Mouse (Mus musculus) forebrain, embryonic 16.5 days (tissue): ENCODE results near the gene Arid5b. TPM values are rescaled to one million over a fixed set of nuclear protein-coding genes. Genes with fewer than 3 reads are reported as not detected.

ENCODE experiments used
- ATAC-seq: fragments of 200-750 bp; cut with Nextera tagmentation; 2 replicates; pipeline ENCODE4 v1.8.0; 2017; ENCODE audit warnings: mild to moderate bottlenecking, moderate library complexity
- H3K27ac ChIP-seq: fragments of 300-500 bp; sonication (generic); 2 replicates; pipeline ENCODE4 v1.5.1; 2014; ENCODE audit warnings: low read length, control low read depth
- H3K27me3 ChIP-seq: fragments of 300-500 bp; sonication (generic); replicated peaks from 2 replicates; pipeline ENCODE4 v1.6.1; 2014; ENCODE audit warnings: low read length; ENCODE audit not compliant: control insufficient read depth, insufficient read depth
- H3K36me3 ChIP-seq: fragments of 300-500 bp; sonication (generic); 2 replicates; pipeline ENCODE4 v1.6.1; 2014; ENCODE audit not compliant: control insufficient read depth, insufficient read depth
- H3K4me1 ChIP-seq: fragments of 300-500 bp; sonication (generic); replicated peaks from 2 replicates; pipeline ENCODE4 v1.6.1; 2014; ENCODE audit warnings: low read length; ENCODE audit not compliant: control insufficient read depth, insufficient read depth
- H3K4me2 ChIP-seq: fragments of 300-500 bp; sonication (generic); 2 replicates; pipeline ENCODE4 v1.6.1; 2014; ENCODE audit warnings: mild to moderate bottlenecking, low read length, control low read depth
- H3K4me3 ChIP-seq: fragments of 300-500 bp; sonication (generic); replicated peaks from 2 replicates; pipeline ENCODE4 v1.5.1; 2014; ENCODE audit warnings: mild to moderate bottlenecking, low read length, control low read depth
- H3K9ac ChIP-seq: fragments of 300-500 bp; sonication (generic); replicated peaks from 2 replicates; pipeline ENCODE4 v1.6.1; 2014; ENCODE audit warnings: low read depth, low read length, control low read depth
- H3K9me3 ChIP-seq: fragments of 300-500 bp; sonication (generic); 2 replicates; pipeline ENCODE4 v1.6.1; 2016; ENCODE audit warnings: low read length; ENCODE audit not compliant: control insufficient read depth
- WGBS: fragments of 180-500 bp; shearing (Covaris S2); extraction: QIAGEN DNeasy Blood & Tissue Kit; methylation state at CpG from one replicate; pipeline ENCODE4 v1.1.7; 2014; 5-methylcytosine and 5-hydroxymethylcytosine counted together
- polyA plus RNA-seq: library from polyadenylated mRNA; unstranded; fragments of >200 nt; fragmentation: Nextera tagmentation; extraction: Ambion mirVana; gene quantifications from 2 replicates; pipeline ENCODE4 v1.2.1, GENCODE M21; 2015

Arid5b gene
- polyA plus RNA-seq, 1 experiment from 2014 or later, result 14.7 TPM

DNA sequence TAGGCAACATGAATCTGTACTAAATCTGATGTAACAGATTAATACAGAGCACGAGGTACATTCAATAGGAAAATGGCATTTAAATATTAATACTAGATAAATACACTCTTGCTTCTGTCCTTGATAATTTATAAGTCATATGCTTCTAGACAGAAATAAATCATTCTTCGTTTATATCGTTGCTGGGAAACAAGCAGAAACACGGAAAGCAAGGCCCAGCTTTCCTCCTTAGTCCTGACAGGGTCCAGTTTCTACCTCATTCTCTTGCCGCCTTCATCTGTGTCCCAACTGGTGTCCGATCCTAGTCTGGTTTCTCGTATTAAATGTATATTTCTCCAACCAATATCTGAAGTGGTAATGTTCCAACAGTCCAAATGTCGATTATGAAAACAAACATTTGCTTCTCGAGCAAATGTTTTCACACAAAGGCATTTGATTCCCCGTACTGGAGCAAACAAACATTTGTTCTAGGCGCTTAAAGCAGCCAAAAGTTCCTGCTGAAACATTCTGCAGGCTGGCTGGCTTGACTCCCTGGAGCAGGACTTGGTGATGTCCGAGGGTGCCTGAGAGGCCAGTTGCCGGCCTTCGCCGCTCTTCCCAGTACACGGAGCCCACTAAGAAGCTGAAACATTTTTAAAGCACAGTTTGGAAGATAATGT, 217.8 kb downstream of the Arid5b start:
- 43% methylated on average over 16 of the region's 16 CpGs for WGBS
- Histone ChIP-seq H3K4me1 (peaks cover 15% of the 10 kb centered on the region), H3K4me2 (no peak overlapping the region), H3K9ac (no peak overlapping the region), H3K4me3 (no peak overlapping the region), H3K36me3 (no peaks in the 10 kb centered on the region), H3K27me3 (peaks cover 3% of the 10 kb centered on the region; the same call in 1 of the 2 replicates), H3K27ac (no peak overlapping the region), H3K9me3 (no peaks in the 10 kb centered on the region)
- no peak for ATAC-seq

DNA sequence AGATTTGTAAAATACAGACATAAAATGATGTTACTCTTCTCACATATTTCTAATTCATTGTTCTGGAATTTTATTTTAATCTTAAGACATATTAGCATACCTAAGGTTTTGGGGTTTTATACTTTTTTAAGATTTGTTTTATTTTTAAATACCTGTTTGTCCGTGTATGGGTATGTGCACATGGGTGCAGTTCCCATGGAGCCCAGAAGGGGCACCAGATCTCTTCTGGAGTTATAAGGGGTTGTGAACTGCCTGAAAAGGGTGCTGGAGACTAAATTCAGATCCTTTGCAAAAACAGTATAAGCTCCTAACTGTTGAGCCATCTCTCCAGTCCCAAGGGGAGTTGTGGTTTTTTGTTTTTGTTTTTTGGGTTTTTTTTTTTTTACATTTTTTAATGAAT, 220.2 kb downstream of the Arid5b start:
- no peak overlapping the region for H3K4me3 ChIP-seq
- no peak overlapping the region for H3K27ac ChIP-seq
- H3K27me3 ChIP-seq, result peaks cover 3% of the 10 kb centered on the region; the same call in 1 of the 2 replicates
- no peak for ATAC-seq
- peaks cover 5% of the 10 kb centered on the region for H3K4me1 ChIP-seq
- no peaks in the 10 kb centered on the region for H3K9me3 ChIP-seq
- no peaks in the 10 kb centered on the region for H3K36me3 ChIP-seq
- H3K4me2 ChIP-seq, result no peak overlapping the region
- H3K9ac ChIP-seq, result no peak overlapping the region
- WGBS, result 91% methylated on average over 1 of the region's 1 CpGs

DNA sequence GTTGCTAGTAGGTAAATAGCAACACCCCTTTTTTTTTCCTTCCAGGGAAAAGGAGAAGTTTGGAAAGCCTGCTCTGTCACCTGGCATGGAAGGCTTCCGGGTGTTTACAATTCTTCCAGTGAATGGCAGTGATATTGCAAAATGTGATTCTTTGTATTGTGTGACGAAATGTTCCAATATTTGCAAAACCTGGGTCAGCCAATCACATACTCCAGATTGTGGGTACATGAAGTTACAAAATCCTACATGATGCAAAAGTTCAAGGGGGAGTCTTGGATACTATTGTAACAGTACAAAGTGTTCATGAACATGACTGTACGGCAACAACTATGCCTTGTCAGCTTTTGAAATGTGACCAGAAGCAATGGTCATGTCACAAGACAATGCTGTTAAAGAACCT, 220.7 kb downstream of the Arid5b start:
- Histone ChIP-seq H3K4me3 (no peak overlapping the region), H3K9me3 (no peaks in the 10 kb centered on the region), H3K9ac (no peak overlapping the region), H3K27me3 (peaks cover 3% of the 10 kb centered on the region; the same call in 1 of the 2 replicates), H3K4me1 (peaks cover 5% of the 10 kb centered on the region), H3K27ac (no peak overlapping the region), H3K4me2 (no peak overlapping the region), H3K36me3 (no peaks in the 10 kb centered on the region)
- WGBS, result 95% methylated on average over 3 of the region's 3 CpGs
- ATAC-seq, result no peak

DNA sequence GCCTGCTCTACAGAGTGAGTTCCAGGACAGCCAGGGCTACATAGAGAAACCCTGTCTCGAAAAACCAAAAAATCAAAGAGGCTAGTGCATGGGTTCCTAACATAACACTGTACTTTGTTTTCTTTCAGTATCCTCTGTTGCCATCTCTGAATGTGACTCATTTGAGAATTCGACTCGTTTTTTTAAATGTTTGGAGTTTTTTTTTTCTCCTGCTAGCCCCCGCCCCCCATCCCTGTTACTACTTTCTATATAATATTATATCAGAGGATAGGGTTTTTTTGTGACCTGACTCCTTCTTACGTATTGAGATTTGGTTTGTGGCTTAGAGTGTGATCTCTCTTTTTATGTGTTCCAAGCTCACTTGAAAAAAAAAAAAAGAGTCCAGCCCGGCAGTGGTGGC, 223.8 kb downstream of the Arid5b start:
- Histone ChIP-seq H3K27me3 (no peaks in the 10 kb centered on the region), H3K4me2 (no peak overlapping the region), H3K9me3 (no peaks in the 10 kb centered on the region), H3K4me1 (no peaks in the 10 kb centered on the region), H3K4me3 (no peak overlapping the region), H3K27ac (no peak overlapping the region), H3K9ac (no peak overlapping the region), H3K36me3 (no peaks in the 10 kb centered on the region)
- ATAC-seq, result no peak
- WGBS, result 87% methylated on average over 6 of the region's 6 CpGs

DNA sequence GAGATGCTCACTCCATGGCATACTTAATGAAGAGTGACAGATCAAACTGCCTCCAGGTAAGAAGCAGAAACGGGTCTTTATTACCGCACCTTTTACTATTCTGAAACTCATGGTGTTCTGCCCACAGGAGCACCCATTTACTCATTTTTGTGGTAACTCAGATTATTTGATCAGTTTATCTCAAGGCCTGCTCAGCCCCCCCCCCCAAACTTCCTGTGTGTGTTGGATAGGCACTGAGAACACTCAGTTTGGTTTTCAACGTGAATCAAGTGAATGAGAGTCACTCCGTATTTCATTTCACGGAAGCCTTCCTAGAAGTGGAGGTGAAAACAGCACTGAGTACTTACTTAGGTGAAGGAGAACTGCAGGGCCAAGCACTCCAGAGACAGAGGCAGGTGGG, 224.4 kb downstream of the Arid5b start:
- Histone ChIP-seq H3K36me3 (no peaks in the 10 kb centered on the region), H3K27ac (no peak overlapping the region), H3K27me3 (no peaks in the 10 kb centered on the region), H3K4me3 (no peak overlapping the region), H3K4me2 (no peak overlapping the region), H3K9me3 (no peaks in the 10 kb centered on the region), H3K4me1 (no peaks in the 10 kb centered on the region), H3K9ac (no peak overlapping the region)
- ATAC-seq, result no peak
- WGBS, result 89% methylated on average over 5 of the region's 5 CpGs

DNA sequence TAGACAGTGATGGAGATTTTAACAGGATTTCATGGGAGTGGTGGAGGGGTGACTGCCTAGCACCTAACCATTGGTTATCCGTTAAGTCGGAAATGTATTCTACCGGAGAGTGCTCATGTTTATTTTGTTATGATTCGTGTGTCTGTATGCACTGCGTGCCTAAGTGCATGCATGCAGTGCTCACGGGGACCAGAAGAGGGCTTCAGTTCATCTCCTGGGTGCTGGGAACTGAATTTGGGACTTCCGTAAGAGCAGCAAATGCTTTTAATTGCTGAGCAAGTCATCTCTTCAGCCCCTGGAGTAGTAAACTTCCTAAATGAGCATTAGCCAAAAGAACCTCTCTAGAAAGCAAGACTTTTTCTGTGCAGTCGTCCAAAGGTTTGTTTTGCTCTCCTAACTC, 226.2 kb downstream of the Arid5b start:
- no peaks in the 10 kb centered on the region for H3K9me3 ChIP-seq
- H3K4me1 ChIP-seq, result no peaks in the 10 kb centered on the region
- ATAC-seq, result no peak
- no peak overlapping the region for H3K27ac ChIP-seq
- H3K27me3 ChIP-seq, result no peaks in the 10 kb centered on the region
- H3K4me2 ChIP-seq, result no peak overlapping the region
- WGBS, result 91% methylated on average over 8 of the region's 8 CpGs
- H3K9ac ChIP-seq, result no peak overlapping the region
- H3K36me3 ChIP-seq, result no peaks in the 10 kb centered on the region
- no peak overlapping the region for H3K4me3 ChIP-seq

DNA sequence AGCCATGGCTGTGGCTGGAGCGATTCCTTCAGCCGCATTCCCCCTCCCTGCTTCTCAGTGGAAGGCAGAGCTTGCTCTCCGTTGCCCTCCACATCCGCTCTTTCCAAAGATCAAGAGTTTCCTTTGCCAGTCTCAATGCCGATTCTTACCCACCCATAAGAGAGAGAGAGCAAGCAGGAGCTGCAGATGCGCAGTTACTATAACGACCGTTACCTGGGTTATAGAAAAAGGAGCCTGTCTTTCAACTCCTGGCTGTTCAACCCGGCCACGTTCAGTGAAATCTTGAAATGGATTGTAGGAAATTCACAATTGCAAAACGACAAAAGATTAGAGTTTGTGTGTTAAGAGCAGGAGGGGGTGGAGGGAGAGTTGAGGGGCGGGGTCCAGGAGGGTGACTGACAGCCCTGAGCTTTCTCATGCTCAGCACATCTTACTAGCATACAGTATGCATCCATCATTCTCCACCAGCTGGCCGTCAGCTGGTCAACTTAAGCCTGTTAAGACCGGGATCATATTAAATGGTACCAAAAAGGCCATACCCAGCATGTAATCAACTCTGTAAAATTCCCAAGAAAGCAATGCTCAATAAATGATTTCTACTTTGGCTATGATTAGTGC, 227.1 kb downstream of the Arid5b start:
- no peak overlapping the region for H3K4me3 ChIP-seq
- H3K36me3 ChIP-seq, result no peaks in the 10 kb centered on the region
- no peak overlapping the region for H3K27ac ChIP-seq
- ATAC-seq, result no peak
- no peaks in the 10 kb centered on the region for H3K27me3 ChIP-seq
- H3K9ac ChIP-seq, result no peak overlapping the region
- no peaks in the 10 kb centered on the region for H3K9me3 ChIP-seq
- WGBS, result 89% methylated on average over 14 of the region's 14 CpGs
- no peak overlapping the region for H3K4me2 ChIP-seq
- no peaks in the 10 kb centered on the region for H3K4me1 ChIP-seq

DNA sequence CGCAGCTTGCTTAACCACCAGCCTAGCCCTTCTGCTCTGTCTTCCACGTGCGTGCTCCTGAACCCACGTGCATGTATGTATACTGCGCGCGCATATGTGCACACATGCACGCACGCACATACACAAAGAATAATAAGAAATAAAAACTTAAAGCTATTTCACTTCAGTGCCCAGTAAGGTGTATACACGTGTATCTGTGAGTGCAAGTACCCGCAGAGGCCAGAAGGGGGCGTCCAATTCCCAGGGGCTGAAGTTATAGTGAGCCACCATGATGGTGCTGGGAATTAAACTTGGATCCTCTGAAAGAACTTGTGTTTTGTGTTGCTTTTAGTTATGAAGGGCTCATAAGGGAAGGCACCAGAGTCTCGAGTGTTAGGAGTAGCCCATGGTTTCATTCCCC, 227.7 kb downstream of the Arid5b start:
- no peak overlapping the region for H3K4me2 ChIP-seq
- ATAC-seq, result no peak
- 89% methylated on average over 13 of the region's 13 CpGs for WGBS

DNA sequence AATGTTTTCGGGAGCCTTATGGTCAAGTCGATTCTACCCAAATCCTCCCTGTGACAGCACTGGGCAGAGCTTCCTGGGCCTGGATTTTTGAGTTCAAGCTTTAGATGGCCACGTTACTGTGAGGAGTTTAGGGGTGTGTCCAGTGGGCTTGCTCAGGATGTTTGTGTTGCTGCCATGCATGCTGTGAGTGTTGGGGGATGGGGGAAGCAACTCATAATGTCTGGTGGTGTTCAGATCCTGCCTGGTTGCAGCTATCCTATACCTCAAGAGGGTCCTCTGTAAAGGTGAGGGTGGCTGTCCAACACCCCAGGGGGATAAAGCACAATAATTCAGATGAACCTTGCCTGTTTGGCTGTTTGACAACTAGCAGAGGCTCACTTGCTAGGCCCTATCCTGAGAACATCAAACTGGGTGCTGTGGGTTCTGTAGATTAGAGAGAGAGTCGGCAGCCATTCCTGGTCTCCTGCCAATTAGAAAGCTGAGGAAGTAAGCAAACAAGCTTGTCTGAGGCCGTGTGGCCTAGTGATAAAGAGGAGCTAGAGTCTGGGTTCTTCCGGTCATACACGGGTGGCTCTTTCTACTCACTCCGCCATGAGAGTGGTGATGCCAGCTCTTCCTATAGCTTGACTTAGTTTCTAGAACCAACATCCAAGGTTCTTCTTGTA, 229.8 kb downstream of the Arid5b start:
- H3K9ac ChIP-seq, result no peak overlapping the region
- no peak for ATAC-seq
- no peaks in the 10 kb centered on the region for H3K4me1 ChIP-seq
- H3K4me3 ChIP-seq, result no peak overlapping the region
- 92% methylated on average over 8 of the region's 8 CpGs for WGBS
- no peak overlapping the region for H3K27ac ChIP-seq
- H3K4me2 ChIP-seq, result no peak overlapping the region
- no peaks in the 10 kb centered on the region for H3K9me3 ChIP-seq
- H3K36me3 ChIP-seq, result no peaks in the 10 kb centered on the region
- no peaks in the 10 kb centered on the region for H3K27me3 ChIP-seq

More for the DNA sequence above, 227.7 kb downstream of the Arid5b start:
- no peak overlapping the region for H3K9ac ChIP-seq
- no peaks in the 10 kb centered on the region for H3K9me3 ChIP-seq
- no peaks in the 10 kb centered on the region for H3K4me1 ChIP-seq
- no peaks in the 10 kb centered on the region for H3K27me3 ChIP-seq
- H3K27ac ChIP-seq, result no peak overlapping the region
- no peaks in the 10 kb centered on the region for H3K36me3 ChIP-seq
- H3K4me3 ChIP-seq, result no peak overlapping the region
